Mouse (Mus musculus): Measurements from ENCODE around the gene Chd4. TPM values are rescaled to one million over a fixed set of nuclear protein-coding genes. Genes with fewer than 3 reads are reported as not detected.

Gene Chd4
- total RNA-seq, 2 experiments from 2014 or later, result 75.1 to 84.3 TPM

DNA sequence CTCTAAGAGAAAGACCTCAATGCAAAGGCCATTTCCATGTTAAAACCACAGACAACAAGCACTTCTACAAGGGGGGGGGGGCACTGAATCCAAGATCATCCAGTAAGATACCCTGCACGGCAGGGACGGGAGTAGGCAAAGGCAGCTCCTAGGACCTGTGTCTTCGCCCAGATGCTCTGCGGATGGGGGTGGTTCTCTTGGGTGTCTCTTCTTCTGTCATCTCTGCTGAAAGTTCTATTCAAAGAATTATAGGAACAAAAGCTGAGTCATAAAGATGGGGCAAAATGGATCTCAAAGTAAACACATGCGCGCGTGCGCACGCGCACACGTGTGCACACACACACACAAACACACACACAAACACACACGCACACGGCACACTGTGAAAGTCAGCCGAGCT, 72.3 kb downstream of the Chd4 start:
- intact Hi-C loops (cut with DNase I; ENCODE audit: low total_unique reads), result no loop called here
- no peak for DNase-seq

DNA sequence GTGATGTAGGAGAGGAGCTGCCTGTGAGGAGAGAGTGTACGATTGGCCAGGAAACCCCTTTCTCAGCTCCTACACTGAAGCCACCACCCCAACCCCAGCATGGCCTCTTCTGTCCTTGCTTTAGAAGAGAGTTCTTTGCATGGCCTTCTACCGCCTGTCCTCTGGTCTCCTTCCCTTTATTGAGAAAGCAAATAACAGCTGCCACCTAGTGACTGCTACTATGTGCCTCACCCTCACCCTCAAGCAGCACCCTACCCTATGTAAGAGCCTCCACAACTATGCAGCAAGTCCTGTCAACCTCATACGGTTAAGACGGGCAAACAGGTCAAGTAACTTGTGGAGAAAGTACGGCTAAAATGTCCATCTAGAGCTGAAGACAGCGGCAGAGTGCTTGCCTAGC, 74.4 kb downstream of the Chd4 start:
- intact Hi-C loops (cut with DNase I; ENCODE audit: low total_unique reads), result no loop called here
- no peak for DNase-seq

DNA sequence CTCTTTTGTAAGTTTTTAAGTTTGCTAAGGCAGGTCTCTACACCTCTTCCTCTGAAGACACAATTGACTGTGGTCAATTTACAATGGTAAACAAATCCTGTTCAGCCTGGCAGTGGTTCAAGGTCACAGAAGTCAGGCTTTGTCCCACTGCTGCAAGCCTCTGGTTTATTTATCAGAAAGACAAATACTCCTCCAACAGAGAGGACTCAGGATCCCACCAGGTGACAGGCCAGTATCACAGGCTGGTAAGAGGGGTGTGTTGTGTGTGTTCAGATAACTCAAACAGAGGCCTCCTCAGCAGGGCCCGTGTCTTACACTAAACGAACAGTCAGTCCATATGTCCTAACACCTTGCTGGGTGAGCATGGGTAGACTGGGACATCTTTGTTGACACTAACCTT, 76.7 kb downstream of the Chd4 start:
- intact Hi-C loops (cut with DNase I; ENCODE audit: low total_unique reads), result no loop called here
- no peak for DNase-seq

DNA sequence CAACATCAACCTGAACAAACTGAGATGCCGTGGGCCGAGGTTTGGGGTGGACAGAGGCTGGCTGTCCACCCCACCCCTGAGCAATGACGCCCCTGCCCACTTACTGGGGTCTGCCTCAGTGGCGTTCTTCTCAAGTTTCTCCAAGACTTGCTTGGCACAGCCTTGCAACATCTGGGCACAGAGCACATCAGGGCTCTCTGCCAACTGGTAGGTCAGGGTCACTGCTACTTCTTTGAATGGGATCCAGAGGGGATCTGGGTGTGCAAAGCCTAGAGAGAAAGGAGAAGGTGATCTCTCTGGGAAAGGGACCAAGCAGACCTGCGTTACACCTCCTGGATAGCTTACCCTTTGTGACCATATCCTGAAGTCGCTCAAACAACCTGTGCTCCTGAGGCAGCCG, 77.5 kb downstream of the Chd4 start:
- no peak for DNase-seq
- intact Hi-C loops (cut with DNase I; ENCODE audit: low total_unique reads), result no loop called here

DNA sequence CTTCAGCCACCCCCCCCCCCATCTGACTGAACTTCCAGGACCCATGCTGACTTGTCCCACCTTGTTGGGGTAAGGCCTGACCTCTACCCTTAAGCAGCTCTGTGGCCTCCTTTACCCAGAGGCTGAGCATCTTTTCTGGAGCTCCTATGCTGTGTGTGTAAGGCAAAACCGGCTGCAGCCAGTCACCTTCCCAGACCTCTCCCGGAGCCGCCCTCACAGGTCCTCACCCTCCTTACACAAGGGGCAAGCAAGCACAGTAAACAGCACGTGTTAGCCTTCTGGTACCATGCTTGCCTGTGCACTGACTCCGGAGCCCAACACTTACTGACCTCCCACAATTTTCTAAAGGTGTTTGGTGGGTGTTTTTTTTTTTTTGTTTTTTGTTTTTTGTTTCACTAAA, 79.7 kb downstream of the Chd4 start:
- intact Hi-C loops (cut with DNase I; ENCODE audit: low total_unique reads), result no loop called here
- DNase-seq, result no peak

DNA sequence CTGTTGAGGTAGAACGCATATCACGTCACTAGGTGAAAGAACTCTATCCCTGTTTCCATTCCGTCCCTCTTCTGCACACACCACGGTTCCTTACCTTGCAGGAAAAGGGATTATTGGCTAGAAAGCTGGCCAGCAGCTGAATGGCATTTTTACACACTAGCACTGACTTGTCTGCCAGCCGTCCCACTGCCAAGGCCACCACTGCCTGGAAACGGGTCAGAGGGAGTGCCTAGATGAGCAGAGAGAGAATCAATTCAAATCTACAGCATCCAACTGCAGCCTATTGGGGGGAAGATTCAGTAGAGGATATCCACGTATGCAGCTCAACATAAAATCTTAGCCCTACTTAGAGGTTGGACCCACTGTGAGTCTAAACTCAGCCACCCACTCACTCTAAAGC, 83.8 kb downstream of the Chd4 start:
- intact Hi-C loops (cut with DNase I; ENCODE audit: low total_unique reads), result no loop called here
- DNase-seq, result no peak

Small RNA genes lying within 50 kb of the gene (microRNA-seq; reads per million reads assigned to microRNA genes)
- gene Mir7045, result 0 to 0.32 reads per million in 2 experiments

Other genes with a start within 250 kb of the Chd4 start
- gene P3h3, start 238.2 kb upstream of the Chd4 start, total RNA-seq (2021), result 10 to 100 TPM; 19.7 to 24.2 TPM
- gene Gpr162, start 232.0 kb upstream of the Chd4 start, total RNA-seq (2021), result under 1 TPM; 0.33 to 0.45 TPM
- under 1 TPM; 0.27 to 0.51 TPM for gene Cd4, start 207.8 kb upstream of the Chd4 start, total RNA-seq (2021)
- gene Lag3, start 184.3 kb upstream of the Chd4 start, total RNA-seq (2021), result under 1 TPM; 0.43 to 0.62 TPM
- 100 to 1,000 TPM; 225 to 266 TPM for gene Ptms, start 175.9 kb upstream of the Chd4 start, total RNA-seq (2021)
- 100 to 1,000 TPM; 250 to 257 TPM for gene Mlf2, start 164.6 kb upstream of the Chd4 start, total RNA-seq (2021)
- gene Cops7a, start 130.4 kb upstream of the Chd4 start, total RNA-seq (2021), result 100 to 1,000 TPM in 1 of 2 experiments, 10 to 100 TPM in 1; 99.1 to 100 TPM
- under 1 TPM; 0.16 to 0.72 TPM for gene Pianp, start 99.3 kb upstream of the Chd4 start, total RNA-seq (2021)
- gene Zfp384, start 86.8 kb upstream of the Chd4 start, total RNA-seq (2021), result 10 to 100 TPM; 20.1 to 20.7 TPM
- 10 to 100 TPM; 29.6 TPM for gene Ing4, start 56.2 kb upstream of the Chd4 start, total RNA-seq (2021)
- 1 to 10 TPM; 1.4 to 2.5 TPM for gene Acrbp, start 46.3 kb upstream of the Chd4 start, total RNA-seq (2021)
- gene Lpar5, start 28.1 kb upstream of the Chd4 start, total RNA-seq (2021), result under 1 TPM in 1 of 2 experiments, not detected in 1; 0.24 TPM
- gene Nop2, start 35.9 kb downstream of the Chd4 start, total RNA-seq (2021), result 10 to 100 TPM; 16.0 to 20.4 TPM
- gene Iffo1, start 49.3 kb downstream of the Chd4 start, total RNA-seq (2021), result 10 to 100 TPM; 24.0 to 28.7 TPM
- gene Gapdh, start 70.5 kb downstream of the Chd4 start, total RNA-seq (2021), result over 10,000 TPM in 1 of 2 experiments, 1,000 to 10,000 TPM in 1; 9,479 to 10,041 TPM
- 10 to 100 TPM; 18.4 to 18.7 TPM for gene Ncapd2, start 95.7 kb downstream of the Chd4 start, total RNA-seq (2021)
- 100 to 1,000 TPM; 214 to 227 TPM for gene Mrpl51, start 95.8 kb downstream of the Chd4 start, total RNA-seq (2021)
- gene Vamp1, start 119.6 kb downstream of the Chd4 start, total RNA-seq (2021), result 10 to 100 TPM; 10.7 to 11.3 TPM
- gene Tapbpl, start 135.9 kb downstream of the Chd4 start, total RNA-seq (2021), result 1 to 10 TPM; 2.2 to 2.3 TPM
- under 1 TPM in 1 of 2 experiments, not detected in 1; 0.16 TPM for gene Cd27, start 141.0 kb downstream of the Chd4 start, total RNA-seq (2021)
- gene Tuba3a, start 190.1 kb downstream of the Chd4 start, total RNA-seq (2021), result not detected
- gene Ltbr, start 217.9 kb downstream of the Chd4 start, total RNA-seq (2021), result 10 to 100 TPM; 24.8 to 26.3 TPM
- gene Scnn1a, start 224.7 kb downstream of the Chd4 start, total RNA-seq (2021), result under 1 TPM; 0.22 to 0.27 TPM